Mouse (Mus musculus): ENCODE data around the gene Rfx4. TPM values are rescaled to one million over a fixed set of nuclear protein-coding genes. Genes with fewer than 3 reads are reported as not detected.

Rfx4 gene
- total RNA-seq, 4 experiments from 2014 or later = 10.6 to 13.1 (median 12.3) TPM

DNA sequence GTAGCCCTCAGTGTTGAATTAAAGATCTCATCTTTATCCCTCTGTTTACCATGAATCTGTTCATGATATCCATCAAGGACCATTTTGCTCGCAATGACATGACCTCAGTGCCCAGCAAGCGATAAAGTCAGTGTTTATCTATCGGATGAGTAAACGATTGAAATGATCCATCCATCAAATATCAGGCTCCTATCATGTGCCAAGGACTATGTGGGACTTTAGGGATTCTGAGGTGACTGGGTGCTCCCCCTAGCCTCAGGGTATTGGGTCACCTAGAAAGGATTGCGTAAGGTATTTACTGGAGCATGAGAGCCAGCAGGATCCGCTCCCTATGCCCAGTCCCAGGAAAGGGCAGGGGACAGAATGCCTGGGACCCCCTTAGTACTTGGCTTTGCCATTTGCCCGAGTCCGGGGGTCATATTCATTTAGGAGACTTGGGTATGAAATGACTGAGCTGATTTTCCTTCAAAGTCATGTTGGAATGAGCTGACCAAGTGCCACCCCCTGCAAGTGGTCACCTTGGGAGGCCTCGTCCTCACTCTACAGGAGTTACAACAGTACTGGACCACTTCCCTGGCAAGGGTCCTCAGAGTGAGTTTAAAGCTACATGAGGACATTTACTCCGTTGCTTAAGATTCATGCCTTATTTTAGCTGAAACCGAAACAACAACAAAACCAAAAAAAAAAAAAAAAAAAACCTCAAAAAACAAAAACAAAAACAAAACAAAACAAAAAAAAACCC lies 55.5 kb downstream of the Rfx4 start:
- no peak for DNase-seq (ENCODE audit: low spot score in 2 of 2)

DNA sequence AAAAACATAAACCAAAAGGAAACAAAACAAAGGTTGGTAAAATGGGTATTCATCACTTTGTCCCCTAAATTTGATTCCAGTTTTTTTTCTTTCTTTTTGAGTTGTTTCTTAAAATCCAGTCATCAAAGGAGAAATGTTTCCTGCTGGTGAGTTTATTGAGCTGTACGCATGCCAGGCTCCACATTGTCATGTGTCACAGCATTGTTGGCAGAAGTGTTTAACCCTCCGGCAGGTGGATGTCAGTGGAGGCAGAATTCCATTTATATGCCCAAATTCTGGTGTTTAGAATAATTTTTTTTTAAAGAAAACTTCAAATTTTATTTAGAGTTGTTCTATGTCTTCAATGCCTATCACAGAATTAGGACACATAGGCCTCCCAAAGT lies 56.0 kb downstream of the Rfx4 start:
- DNase-seq (ENCODE audit: low spot score in 2 of 2) = no peak

DNA sequence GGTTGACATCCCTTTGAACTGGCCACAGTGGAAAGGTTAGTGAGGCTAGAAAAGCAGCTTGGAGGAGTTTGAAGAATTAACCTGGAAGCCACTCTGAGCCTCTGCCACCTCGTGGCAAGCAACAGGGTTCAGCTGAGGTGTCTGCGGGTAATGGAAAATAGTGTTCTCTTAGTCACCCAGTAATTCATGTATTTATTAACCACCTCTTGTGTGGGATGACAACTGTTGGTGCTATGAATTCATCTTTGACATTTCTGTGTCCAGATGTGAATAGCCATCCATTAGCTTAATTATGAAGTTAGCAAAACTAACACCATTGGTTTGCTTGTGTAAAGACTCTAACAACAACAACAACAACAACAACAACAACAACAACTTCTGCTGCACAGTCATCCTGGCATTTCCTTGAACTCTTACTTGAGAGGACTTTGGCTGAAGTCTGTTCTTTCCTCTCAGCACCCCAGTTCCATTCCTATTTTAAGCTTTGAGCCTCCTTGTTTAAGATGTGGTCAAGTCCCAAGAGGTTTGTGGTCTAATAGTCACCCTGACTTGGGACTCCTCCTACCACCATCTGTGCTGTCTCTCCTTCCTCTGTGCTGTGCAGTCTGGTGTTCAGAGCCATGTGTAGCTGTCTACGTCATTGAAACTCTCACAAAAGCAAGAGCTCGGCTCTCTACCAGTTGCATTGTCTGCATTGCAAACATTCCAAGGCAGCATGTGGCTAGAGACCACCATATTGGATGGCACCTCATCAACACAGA lies 60.0 kb downstream of the Rfx4 start:
- DNase-seq (ENCODE audit: low spot score in 2 of 2) = no peak

DNA sequence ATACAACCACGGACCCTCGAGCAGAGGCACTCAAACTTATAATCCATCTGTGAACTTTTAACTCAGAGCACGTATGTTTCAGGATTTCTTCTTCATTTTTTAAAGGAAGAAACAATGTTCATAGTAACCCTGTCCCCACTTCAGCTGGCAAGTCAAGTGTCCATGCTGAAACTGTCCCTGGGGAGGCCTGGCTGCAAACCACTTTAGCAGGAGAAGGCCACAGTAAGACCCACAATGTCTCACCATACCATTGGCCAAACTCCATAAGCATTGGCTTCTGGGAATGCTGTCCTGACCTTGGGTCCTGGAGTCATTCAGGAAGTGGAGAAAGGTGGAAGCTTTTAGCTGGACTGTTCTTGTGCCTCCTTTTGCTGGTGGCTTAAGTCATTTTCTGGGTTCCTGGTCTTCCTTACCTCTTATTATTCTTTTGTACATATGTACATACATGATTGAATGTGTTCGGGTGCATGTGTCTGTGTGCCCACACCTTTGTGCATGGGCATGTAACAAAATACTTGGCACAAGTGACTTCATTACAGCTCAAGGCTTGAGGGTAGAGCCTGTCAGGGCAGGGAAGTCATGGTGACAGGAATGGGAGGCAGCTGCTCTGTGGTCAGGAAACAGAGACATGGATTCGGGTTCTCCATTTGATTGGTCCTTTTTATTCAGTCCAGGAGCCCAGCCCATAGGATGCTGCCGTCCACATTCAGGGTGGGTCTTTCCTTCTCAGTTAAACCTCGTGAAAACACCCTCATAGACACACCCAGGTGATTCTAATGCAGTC lies 61.4 kb downstream of the Rfx4 start:
- no peak for DNase-seq (ENCODE audit: low spot score in 2 of 2)

DNA sequence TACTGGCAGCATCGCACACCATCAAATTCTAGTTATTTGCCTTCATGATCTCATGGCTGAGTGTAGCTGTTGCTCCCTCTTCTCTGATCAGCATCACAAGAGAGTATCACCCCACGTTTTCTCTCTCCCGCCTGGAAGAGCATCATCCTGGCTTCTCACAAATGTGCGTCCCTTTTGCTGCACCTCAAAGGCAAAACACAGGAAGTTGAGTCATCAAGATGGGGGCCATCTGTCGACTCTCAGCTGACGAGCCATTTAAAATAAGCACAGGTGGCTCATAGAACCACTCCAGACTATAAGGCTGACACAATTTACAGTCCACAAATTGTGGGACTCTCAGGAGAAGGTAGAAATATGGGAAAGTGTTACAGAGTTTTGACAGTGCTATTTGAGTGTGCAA lies 63.8 kb downstream of the Rfx4 start:
- peak in 1 of 2 experiments; percentile 56 for DNase-seq (ENCODE audit: low spot score in 2 of 2)

DNA sequence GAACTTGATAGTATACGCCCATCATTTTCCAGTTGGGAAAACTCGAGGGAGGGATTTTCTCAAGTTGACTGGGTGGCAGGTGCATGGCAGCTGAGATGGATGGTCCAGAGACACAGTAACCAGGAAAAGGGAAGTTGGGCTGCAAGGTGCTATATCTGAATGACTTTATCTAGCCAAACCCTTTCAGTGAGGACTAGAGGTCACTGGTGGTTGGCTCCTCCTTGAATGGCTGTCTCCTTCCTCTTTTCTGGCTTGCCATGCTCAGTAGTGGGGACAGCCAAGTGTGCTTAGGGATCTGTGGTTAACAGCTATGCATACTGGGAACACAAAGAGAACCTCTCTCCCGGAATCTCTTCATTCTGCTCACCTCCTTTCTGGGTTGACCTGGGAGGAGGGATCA lies 64.4 kb downstream of the Rfx4 start:
- DNase-seq (ENCODE audit: low spot score in 2 of 2) = no peak

DNA sequence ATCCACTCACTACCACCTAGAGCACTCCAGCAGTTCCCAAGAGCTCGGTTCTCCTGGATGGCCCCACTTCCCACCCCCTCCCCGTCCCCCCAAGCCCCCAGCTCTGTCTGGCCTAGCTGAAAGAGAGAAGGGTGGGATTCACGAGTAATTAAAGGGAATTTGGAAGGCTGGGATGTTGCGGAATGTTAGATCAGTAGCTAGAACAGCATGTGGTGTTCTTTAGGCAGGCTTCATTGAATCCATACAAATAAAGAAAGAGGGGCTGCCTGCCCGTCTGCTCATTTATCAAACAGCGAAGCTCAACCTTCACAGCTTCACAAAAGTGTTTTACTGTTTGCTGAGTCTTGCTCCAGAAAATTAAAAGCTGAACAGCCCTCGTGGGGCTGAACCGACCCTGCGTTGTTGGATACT lies 66.9 kb downstream of the Rfx4 start:
- DNase-seq (ENCODE audit: low spot score in 2 of 2) = no peak

DNA sequence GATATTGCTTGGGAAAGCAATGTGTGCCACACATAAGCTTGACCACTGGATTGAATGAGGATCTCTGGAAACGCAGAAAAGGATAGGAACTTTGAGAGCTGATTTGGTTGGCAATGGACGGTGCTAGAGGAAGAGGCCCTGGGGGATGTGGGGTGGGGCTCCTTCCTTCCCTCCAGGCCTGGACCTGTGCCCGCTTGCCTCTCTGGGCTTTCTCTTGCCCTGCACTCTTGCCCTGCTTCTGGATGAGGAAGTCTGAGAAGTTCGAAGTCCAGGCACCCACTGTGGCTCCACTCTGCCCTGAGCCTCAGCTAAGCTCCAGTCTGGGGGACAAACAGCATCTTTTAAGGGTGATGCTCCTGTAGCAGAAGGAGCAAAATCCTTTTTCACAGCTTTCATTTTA lies 67.8 kb downstream of the Rfx4 start:
- no peak for DNase-seq (ENCODE audit: low spot score in 2 of 2)

DNA sequence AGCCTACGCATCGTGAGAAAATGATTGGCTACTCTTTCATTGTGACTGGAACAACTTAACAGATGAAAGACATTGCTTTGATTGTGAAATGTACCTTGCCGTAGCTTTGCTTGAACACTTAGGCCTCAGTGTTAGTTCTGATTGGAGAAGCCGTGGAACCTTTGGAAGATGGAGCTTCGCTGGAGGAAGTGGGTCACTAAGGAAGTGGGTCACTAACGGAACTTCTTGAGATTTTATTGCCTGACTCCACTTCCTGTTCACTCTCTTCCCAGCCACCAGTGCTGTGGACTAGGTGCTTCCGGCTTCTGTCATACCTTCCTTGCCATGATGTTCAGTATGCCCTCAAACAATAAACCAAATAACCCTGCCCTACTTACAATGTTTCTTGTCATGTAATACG lies 73.1 kb downstream of the Rfx4 start:
- DNase-seq (ENCODE audit: low spot score in 2 of 2) = no peak

DNA sequence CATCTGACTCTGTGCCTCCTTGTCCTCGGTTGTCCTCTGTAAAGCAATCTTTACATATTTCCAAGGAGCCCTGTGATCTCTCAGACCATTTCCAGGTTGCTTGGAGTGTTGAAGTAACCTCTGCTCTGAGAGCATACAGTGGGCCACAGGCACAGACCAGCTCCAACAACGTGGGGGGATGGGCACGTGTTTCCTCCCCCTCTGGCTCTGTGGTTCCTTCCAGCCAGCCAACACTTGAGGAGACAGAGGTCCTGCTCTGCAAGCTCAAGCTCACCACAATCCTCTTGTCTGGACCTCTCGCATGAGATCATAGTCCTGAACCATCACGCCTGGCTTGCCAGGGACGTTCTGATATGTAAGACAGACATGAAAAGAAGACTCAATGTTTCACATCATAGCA lies 79.7 kb downstream of the Rfx4 start:
- DNase-seq (ENCODE audit: low spot score in 2 of 2) = no peak

DNA sequence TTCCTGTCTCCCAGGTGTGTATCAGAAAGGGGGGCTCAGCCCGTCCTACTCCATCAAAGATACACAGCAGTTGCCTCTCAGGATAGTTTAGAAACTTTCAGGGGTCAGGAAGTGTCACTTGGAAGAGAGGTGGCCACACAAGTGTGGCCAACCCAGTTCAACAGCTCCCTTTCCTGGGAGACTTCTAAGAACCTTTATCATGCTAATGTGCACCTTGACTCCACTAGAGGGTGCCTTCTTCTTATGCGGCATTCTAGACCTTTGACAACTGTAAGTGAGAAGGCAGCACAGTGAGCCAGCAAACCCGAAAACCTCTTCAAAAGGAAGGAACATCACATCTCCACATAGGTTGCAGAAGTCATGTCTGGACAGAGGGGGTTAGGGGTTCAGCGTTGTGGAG lies 80.2 kb downstream of the Rfx4 start:
- DNase-seq (ENCODE audit: low spot score in 2 of 2) = no peak

DNA sequence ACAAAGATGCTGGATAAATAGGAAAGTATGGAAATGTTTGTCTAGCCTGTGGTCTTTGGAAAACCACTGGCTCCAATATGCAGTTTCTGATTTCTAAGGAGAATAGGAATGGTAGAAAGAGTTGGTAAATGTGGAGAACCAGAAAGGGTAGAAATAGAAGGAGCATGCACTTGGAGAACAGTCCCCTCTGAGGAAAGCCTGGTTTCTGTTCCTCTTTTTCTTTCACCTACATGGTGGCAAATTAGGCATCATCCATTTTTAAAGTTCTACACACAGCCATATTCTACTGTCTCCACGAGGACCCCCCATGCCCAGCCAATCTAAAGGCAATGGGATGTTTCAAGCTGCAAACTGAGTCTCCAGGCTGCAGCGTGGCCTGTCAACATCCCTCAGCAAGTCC lies 81.5 kb downstream of the Rfx4 start:
- DNase-seq (ENCODE audit: low spot score in 2 of 2) = no peak

DNA sequence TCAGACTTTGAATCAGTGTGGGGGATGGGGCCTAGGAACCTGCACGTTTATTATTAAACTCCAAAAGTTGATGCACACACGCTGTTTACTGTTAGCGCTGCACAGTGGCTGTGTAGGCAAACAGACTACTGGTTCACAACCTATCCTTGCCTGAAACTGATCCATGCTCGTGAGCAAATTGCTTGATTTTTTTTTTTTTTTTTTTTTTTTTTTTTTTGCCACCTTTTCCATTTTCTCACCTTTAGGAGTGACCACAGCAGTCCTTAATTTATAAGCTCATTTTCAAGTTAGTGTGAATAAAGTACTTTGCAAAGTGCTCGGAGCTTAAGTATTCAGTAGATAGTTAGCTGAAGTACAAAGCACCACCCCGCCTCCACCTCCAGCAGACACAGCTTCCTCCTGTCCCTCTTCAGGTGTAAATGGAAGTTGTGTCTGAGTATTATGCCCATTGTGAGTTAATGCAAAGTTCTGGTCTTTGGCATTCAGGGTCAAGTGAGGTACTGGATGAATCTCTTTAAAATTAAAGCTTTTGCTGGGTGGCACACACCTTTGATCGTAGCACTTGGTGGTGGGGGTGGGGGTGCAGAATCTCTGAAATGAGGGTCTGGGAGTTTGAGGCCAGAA lies 83.1 kb downstream of the Rfx4 start:
- DNase-seq (ENCODE audit: low spot score in 2 of 2) = no peak

DNA sequence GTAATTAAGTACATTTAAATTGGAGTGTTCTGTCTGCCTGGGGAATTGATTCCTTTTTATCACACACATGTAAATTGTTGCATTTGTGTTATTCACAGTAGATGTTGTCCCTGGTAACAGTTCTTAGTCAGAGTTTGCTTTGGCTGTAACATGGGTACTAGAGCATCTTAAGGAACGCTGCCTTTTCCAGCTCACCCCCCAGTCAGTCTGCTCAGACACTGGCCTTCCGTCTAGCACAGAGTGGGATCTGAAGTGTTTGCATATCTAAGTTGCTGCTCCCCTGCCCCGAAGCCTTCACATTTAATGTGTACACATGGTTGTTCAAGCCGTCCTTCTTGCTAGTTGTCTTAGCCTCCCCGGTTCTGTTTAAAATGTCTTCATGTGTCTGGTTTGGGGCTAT lies 90.8 kb downstream of the Rfx4 start:
- no peak for DNase-seq (ENCODE audit: low spot score in 2 of 2)

DNA sequence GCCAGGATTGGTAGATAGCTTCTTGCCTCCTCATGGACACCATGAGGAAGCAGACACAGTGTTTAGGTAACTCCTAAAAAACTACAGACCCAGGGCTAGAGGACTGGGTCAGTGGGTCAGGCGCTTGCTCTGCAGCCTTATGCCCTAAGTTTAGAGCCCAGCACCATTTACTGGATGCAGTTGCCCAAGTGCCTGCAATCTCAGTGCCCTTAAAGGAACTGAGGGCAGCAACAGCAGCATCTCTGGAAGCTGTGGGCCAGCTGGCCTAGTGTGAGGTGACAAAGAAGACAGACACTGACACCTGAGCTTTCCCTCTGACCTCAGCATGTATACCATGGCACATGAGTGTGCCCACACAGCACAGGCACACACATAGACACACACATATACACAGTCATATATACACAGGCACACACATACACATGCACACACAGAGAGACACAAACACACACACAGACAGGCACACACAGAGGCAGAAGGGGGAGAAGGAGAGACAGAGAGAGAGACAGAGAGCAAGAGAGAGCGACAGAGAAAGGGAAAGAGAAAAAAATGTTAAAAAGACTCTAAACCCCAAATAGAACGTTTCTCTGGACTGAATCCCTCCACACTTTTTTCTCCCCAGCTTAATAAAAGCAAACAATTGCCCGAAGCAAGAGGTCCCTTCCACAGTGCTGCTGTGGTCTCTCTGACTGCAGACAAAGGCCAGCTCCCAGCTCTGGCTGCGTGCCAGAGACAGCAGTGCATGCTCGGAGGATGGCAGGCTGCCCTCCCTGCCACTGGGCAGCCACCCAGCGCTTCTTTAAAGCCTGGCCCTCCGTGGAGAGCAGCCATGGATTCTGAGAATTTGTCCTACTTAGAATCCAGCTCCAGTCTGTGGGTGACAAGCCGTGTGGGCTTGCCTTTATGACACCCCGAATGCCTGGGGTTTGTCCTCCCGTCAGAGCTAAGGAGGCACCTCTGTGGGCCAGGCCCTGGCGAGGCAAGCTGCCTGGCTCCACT lies 96.4 kb downstream of the Rfx4 start:
- DNase-seq (ENCODE audit: low spot score in 2 of 2) = peak; percentile 54 to 78

DNA sequence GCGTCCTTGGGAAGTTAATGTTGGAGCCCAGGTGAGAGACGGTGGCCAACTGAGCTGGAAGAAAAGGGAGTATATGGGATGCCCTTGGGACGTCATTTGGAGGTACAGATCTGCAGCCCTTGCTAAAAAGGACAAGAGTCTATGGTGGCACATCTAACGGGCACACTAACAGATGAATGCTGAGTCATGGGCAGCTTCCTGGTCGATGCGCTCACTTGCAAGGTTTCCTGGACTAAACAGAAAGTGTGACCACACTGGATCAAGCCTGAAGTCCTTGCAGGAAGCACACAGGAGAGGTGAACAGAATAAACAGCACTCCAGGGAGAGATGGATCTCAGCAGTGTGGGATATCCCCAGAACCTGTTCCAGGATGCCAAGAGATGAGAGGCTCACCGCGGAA lies 98.2 kb downstream of the Rfx4 start:
- DNase-seq (ENCODE audit: low spot score in 2 of 2) = no peak

DNA sequence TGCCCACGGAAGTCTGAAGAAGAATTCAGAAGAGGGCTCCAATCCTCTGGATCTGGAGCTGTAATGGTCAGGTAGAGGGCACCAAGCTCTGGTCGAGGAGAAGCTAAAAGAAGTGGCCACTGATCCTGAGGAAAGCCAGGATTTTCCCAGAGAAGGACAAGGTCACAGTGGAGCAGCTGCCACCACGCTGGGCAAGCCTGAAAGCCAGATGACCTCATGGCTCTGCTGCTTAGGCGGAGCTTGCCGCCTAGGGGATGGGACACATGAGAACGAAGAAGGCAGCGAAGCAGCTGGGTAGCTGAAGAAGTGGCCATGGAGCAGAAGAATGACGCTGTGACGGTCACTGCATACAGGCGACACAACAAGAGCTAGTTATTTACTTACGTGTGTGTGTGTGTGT lies 99.6 kb downstream of the Rfx4 start:
- DNase-seq (ENCODE audit: low spot score in 2 of 2) = no peak

DNA sequence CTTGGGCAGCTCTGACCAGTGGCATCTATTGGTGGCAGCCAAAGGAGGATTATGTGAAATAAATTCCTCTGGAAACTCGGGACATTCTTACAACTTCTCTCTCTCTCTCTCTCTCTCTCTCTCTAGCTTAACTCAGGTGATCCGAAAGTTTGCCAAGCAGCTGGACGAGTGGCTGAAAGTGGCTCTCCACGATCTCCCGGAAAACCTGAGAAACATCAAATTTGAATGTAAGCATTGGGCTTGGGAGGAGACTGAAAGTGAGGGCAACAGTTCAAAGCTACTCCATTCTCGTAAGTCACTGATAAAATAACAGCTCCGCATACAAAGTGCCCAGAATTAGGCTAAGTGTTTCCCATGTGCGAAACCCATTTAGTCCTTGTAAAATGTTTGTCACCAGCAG lies 102.5 kb downstream of the Rfx4 start:
- DNase-seq (ENCODE audit: low spot score in 2 of 2) = no peak

DNA sequence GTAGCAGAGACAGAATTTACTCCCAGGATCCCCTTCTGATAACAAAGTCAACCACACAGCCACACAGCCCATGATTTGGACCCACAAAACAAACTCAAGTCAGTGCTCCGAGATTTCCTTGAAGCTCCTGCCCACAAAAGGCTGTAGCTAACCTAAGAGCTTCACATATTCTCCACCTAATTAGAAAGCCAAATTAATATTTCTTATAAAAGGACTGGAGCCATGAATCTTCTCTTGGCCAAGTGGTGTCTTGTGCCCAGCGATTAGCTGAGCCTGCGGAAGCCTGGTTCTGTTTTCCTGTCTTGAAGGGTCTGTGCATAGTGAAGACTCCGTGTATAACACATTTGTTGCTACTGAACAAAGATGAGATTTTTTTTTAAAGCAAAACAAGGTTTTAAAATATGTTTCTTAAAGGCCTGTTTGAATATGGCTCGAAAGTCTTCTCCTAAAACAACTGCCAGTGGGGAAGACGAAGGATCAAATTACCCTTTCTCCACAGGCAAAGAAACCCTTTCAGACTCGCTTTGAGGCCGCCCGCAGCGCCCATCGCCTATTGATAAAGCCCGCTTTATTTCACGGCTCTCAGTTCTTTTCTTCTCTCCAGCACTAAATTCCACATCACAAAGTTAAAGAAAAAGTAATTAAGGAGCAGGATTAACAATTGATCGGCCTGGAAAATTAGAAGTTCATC lies 103.1 kb downstream of the Rfx4 start:
- no peak for DNase-seq (ENCODE audit: low spot score in 2 of 2)

Data from left cerebral cortex, adult 8-10 months (tissue).